8 mouse cellular contexts compared by ENCODE assay signal in the genomic region with DNA sequence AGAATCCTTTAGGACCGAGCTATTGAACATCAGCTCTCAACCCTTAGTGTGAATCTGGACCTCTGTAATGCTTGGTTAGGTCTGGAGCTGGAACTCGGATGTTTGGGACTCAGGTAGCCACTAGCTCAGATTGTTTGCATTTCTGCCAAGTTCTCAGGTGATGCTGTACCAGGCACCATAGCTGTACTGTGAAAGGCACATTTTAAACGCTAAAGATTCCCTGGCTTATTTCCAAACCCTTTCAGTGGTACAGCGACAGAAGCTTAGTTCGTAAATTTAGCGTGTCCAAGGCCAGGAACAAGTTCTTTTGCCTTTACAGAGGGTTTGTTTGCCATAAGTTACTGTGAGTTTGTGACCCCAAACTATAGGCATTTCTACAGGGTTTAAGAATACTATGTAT. TPM values are rescaled to one million over a fixed set of nuclear protein-coding genes. Genes with fewer than 3 reads are reported as not detected.
DNase-seq lines count a peak whose midpoint lies in the region; ATAC-seq lines count a peak whose summit lies in the region.

No protein-coding gene starts in this region.

- H3K27me3 ChIP-seq in forebrain, embryonic 16.5 days (replicated peaks; ENCODE audit: control insufficient read depth, insufficient read depth, low read length) = no peaks in the 10 kb centered on the region
- H3K27me3 ChIP-seq in liver, embryonic 13.5 days = no peaks in the 10 kb centered on the region

- 27% methylated on average over 6 of the region's 6 CpGs for WGBS in forebrain, embryonic 16.5 days
- 61% methylated on average over 6 of the region's 6 CpGs for WGBS in liver, embryonic 13.5 days (ENCODE audit: insufficient replicate concordance)

- peak overlapping the region; percentile 82 for H3K4me3 ChIP-seq in forebrain, embryonic 16.5 days (replicated peaks; ENCODE audit: low read length)
- H3K4me3 ChIP-seq in liver, embryonic 13.5 days (replicated peaks) = no peak overlapping the region

- H3K9me3 ChIP-seq in forebrain, embryonic 16.5 days (ENCODE audit: control insufficient read depth, low read length) = no peaks in the 10 kb centered on the region
- H3K9me3 ChIP-seq in liver, embryonic 13.5 days (replicated peaks) = no peaks in the 10 kb centered on the region

- H3K4me2 ChIP-seq in forebrain, embryonic 16.5 days (ENCODE audit: low read length) = peak overlapping the region; percentile 92
- H3K4me2 ChIP-seq in liver, embryonic 13.5 days = peak overlapping the region; percentile 95

- DNase-seq in cerebellum, adult 9-10 months = peak; percentile 58
- no peak for DNase-seq in cerebellum, adult 11-12 months
- peak; percentile 29 for DNase-seq in 3T3-L1 (ENCODE audit: low read depth, low spot score)
- no peak for DNase-seq in liver, embryonic 13.5 days
- DNase-seq in thymus, postnatal 25 days = no peak
- no peak for DNase-seq in cerebellum, adult 8-10 months

- H3K27ac ChIP-seq in forebrain, embryonic 16.5 days (ENCODE audit: low read length) = no peak overlapping the region
- H3K27ac ChIP-seq in liver, embryonic 13.5 days = no peak overlapping the region

- peaks cover 12% of the 10 kb centered on the region for H3K4me1 ChIP-seq in forebrain, embryonic 16.5 days (replicated peaks; ENCODE audit: control insufficient read depth, insufficient read depth, low read length)
- peaks cover 21% of the 10 kb centered on the region for H3K4me1 ChIP-seq in liver, embryonic 13.5 days (replicated peaks)

- ATAC-seq in forebrain, embryonic 16.5 days = no peak
- no peak for ATAC-seq in liver, embryonic 13.5 days (ENCODE audit: low read depth)
- no peak for ATAC-seq in inflammation-experienced regulatory T-cells, adult 6 months

- H3K36me3 ChIP-seq in forebrain, embryonic 16.5 days (ENCODE audit: control insufficient read depth, insufficient read depth) = no peaks in the 10 kb centered on the region
- no peaks in the 10 kb centered on the region for H3K36me3 ChIP-seq in liver, embryonic 13.5 days

- no peak overlapping the region for H3K9ac ChIP-seq in forebrain, embryonic 16.5 days (replicated peaks; ENCODE audit: low read depth, low read length)
- no peak overlapping the region for H3K9ac ChIP-seq in liver, embryonic 13.5 days

RNA-seq across cellular contexts. Expression of gene Gpd2, which starts 0.4 kb away (rescaled TPM):
- 28.5 and 31.2 TPM in 2 replicates for polyA plus RNA-seq in forebrain, embryonic 16.5 days (2015; fragmentation: Nextera tagmentation; extraction: Ambion mirVana)
- polyA plus RNA-seq in liver, embryonic 13.5 days (2015; fragmentation: Nextera tagmentation; extraction: Ambion mirVana) = 10.3 and 11.2 TPM in 2 replicates
- 10 to 100 TPM; 13.9 to 21.8 (median 15.2) TPM for polyA plus RNA-seq in inflammation-experienced regulatory T-cells, adult 6 months (2017; shearing (Covaris generic))

Comparison
In these comparisons a context has a peak if more than half of its experiments do, and no peak if none do; other contexts are left out.
1. DNase-seq: peak in cerebellum, adult 9-10 months (single experiment) and 3T3-L1 (single experiment); none in cerebellum, adult 11-12 months (single experiment), liver, embryonic 13.5 days (single experiment), thymus, postnatal 25 days (single experiment) and cerebellum, adult 8-10 months (single experiment).